Mouse (Mus musculus): Measurements from ENCODE around the gene E030030I06Rik.
"Not testable (repeated sequence)": the region's sequence is repeated elsewhere in the genome, so short reads cannot be mapped to it uniquely, and the experiment has no call there.

GRCm38 (mm10) chr10:22153147-22153690 lies 4.1 kb upstream of the E030030I06Rik start:
- not testable (repeated sequence) for TF ChIP-seq POLR2A (IDR thresholded peaks at IDR 0.05; ENCODE audit: borderline replicate concordance, low read depth, low read length); CTCF (IDR thresholded peaks at IDR 0.05; ENCODE audit: low read depth, low read length)
